Mouse (Mus musculus): ENCODE results near the gene Pawr.

The Pawr gene

GRCm38 (mm10) chr10:108443931-108444876 is 112.3 kb downstream of the Pawr start:
- DNase-seq (ENCODE audit: low spot score), result no peak

GRCm38 (mm10) chr10:108445123-108445522 is 113.2 kb downstream of the Pawr start:
- no peak for DNase-seq (ENCODE audit: low spot score)

DNA sequence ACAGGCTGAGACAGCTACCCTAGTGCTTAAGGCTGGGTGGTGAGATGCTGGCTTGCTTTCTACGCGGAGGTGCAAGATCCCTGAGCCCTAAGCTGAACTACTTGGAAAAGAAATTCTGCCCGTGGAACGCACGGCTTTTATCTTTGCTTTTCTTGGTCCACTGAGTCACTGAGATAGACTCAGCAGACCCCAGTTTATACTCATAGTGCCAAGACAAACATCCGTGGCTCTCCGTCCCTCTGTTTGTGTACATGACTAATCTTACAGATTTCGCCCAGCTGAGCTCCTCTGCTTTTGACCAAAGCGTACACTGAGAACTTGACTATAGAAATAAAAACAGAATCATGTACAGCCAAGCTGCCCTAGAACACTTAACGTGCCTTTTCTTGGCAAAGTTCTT is 113.7 kb downstream of the Pawr start:
- no peak for DNase-seq (ENCODE audit: low spot score)

GRCm38 (mm10) chr10:108446041-108446931 is 114.4 kb downstream of the Pawr start:
- DNase-seq (ENCODE audit: low spot score), result peak; percentile 71

- no peak for DNase-seq (ENCODE audit: low spot score)
Measured at GRCm38 (mm10) chr10:108447211-108447610, 115.3 kb downstream of the Pawr start.

DNA sequence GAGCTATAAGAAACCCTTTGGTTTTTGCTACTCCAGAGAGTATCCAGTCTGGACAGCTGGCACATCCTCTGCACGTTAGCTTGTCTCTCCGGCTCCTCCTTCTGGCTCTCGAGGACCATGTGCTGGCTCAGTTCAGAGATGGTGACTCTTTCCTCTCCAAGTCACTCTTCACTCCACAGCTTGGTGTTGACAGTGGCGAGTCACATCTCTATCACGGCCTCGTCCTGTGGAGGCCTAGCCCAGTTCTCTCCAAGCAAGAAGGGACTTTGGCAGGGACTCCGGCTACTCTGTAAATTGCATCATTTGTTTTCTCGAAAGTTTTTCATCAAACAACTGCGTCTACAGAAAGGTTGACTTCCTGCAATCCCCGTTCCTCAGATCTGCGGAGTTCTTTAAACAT is 116.5 kb downstream of the Pawr start:
- no peak for DNase-seq (ENCODE audit: low spot score)

DNA sequence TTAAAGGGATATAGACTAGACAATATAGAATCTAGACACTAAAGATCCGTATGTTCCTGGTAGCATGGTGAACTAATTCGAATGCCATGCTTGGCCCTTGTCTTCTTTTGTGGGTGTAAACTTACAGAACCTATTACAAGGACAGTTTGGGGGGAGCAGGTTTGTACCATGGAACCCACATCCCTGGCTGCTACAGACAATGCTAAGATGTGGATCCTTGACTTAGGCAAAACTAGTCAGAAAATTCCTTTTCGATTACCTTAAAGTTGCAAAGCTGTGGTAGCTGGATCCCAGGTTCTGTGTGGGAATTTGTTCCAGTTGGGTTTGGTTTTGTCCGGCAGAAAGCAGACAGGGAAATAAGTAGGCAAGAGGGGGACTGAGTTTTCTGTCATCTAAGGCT is 118.5 kb downstream of the Pawr start:
- no peak for DNase-seq (ENCODE audit: low spot score)

- no peak for DNase-seq (ENCODE audit: low spot score)
Measured at GRCm38 (mm10) chr10:108451516-108451915, 119.6 kb downstream of the Pawr start.

GRCm38 (mm10) chr10:108452421-108452820 is 120.5 kb downstream of the Pawr start:
- DNase-seq (ENCODE audit: low spot score), result no peak

DNA sequence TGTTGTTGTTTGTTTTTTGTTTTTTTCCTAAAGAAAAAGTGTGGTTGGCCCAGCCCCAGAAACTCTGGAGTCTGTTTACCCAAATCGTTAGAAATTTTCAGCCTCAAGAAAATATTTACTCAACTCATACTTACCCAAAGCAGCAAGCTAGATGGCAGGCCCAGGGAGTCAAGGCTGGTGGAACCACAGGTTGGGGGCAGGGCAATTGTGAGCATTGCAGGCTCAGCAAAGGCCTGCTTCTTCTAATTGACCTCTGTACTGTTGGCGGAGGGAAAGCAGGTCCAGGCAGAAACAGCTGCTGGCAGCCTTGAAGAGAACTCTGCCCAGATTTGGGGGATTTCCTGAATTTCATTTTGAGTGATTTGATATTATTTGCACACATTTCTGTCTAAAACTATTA is 121.6 kb downstream of the Pawr start:
- peak; percentile 59 for DNase-seq (ENCODE audit: low spot score)

DNA sequence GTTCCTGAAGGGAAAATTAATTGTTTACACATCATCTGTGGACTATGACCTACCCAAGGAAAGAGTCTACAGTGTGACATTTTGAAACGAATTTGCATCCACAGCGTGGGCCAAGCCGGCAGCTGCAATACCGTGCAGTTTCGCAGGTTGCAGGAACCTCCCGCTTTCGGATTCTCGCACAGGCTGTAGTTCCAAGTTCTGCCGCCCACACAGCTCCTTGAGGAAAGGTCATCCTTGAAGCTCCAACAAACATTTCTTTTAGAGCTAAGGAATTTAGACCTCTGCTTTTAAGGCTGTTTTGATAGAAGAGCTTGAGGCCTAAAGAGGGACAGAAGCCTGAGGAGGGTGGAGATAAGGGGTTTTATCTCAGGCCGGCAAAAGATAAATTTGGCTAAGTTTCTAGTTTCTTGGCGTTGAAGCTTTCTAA is 122.8 kb downstream of the Pawr start:
- no peak for DNase-seq (ENCODE audit: low spot score)

GRCm38 (mm10) chr10:108455204-108455603 is 123.3 kb downstream of the Pawr start:
- no peak for DNase-seq (ENCODE audit: low spot score)

DNA sequence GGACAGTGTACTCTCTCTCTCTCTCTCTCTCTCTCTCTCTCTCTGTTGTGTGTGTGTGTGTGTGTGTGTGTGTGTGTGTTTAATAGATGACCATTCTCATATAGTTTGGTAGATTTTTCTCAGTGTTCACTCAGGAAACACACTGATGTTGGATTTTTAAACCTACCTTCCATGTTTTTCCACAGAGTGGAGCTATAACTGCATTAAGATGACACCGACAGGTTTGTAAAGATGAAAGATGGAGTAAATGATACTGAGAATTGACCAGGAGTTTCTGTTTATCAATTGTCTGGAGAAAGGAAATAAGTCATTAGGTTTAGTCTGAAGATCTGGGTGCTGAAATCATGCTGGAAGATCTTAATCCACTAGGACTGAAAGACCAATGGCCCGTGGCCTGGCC is 124.0 kb downstream of the Pawr start:
- no peak for DNase-seq (ENCODE audit: low spot score)

GRCm38 (mm10) chr10:108457054-108457453 is 125.1 kb downstream of the Pawr start:
- DNase-seq (ENCODE audit: low spot score), result no peak

- DNase-seq (ENCODE audit: low spot score), result no peak
Measured at GRCm38 (mm10) chr10:108461862-108462261, 129.9 kb downstream of the Pawr start.
